Mouse (Mus musculus): Measurements from ENCODE around the gene Agk. TPM values are rescaled to one million over a fixed set of nuclear protein-coding genes. Genes with fewer than 3 reads are reported as not detected.

Agk gene
- total RNA-seq (2023), result 43.5 TPM

GRCm38 (mm10) chr6:40324897-40325841, at the start of gene Agk:
TSS of gene Agk (plus strand) at chr6:40325172.

GRCm38 (mm10) chr6:40436047-40436483, 111.1 kb downstream of the Agk start, which contains the start of gene E330009J07Rik:
TSS of gene E330009J07Rik (minus strand) at chr6:40436135.

GRCm38 (mm10) chr6:40438936-40439335, 114.0 kb downstream of the Agk start, which contains the start of gene Wee2:
TSS of gene Wee2 (plus strand) at chr6:40439088.

Other genes with a start within 250 kb of the Agk start
- 22.2 TPM for gene E330009J07Rik, start 111.0 kb downstream of the Agk start, total RNA-seq (2023)
- not detected for gene Wee2, start 113.9 kb downstream of the Agk start, total RNA-seq (2023)
- 57.3 TPM for gene Ssbp1, start 146.2 kb downstream of the Agk start, total RNA-seq (2023)
- gene Tas2r137, start 166.1 kb downstream of the Agk start, total RNA-seq (2023), result not detected
- gene Tas2r108, start 168.4 kb downstream of the Agk start, total RNA-seq (2023), result not detected
- not detected for gene Prss37, start 194.3 kb downstream of the Agk start, total RNA-seq (2023)
- gene Olfr461, start 229.9 kb downstream of the Agk start, total RNA-seq (2023), result not detected
- gene Olfr460, start 244.3 kb downstream of the Agk start, total RNA-seq (2023), result not detected

All from CD4-positive naive resting alpha-beta T cell, adult 57 days (primary cell).